Mouse (Mus musculus): ENCODE data around the gene Add3. TPM values are rescaled to one million over a fixed set of nuclear protein-coding genes. Genes with fewer than 3 reads are reported as not detected.
A peak's percentile ranks its signal among the peaks of the same experiment; 100 is the strongest.

Add3 gene
- total RNA-seq, 1 experiment from 2014 or later: 61.2 TPM

GRCm38 (mm10) chr19:53162927-53163326 is 22.7 kb downstream of the Add3 start:
- peak; percentile 42; the same call in 1 of the 2 replicates for ATAC-seq (replicated peaks; ENCODE audit: low read depth, poor library complexity, severe bottlenecking)

GRCm38 (mm10) chr19:53164645-53165044 is 24.4 kb downstream of the Add3 start:
- ATAC-seq (replicated peaks; ENCODE audit: low read depth, poor library complexity, severe bottlenecking): no peak

GRCm38 (mm10) chr19:53165305-53166240 is 25.3 kb downstream of the Add3 start:
- no peak for ATAC-seq (replicated peaks; ENCODE audit: low read depth, poor library complexity, severe bottlenecking)

- ATAC-seq (replicated peaks; ENCODE audit: low read depth, poor library complexity, severe bottlenecking): no peak
Observed at GRCm38 (mm10) chr19:53166367-53166766, 26.1 kb downstream of the Add3 start.

- ATAC-seq (replicated peaks; ENCODE audit: low read depth, poor library complexity, severe bottlenecking): no peak
Observed at GRCm38 (mm10) chr19:53168576-53168975, 28.3 kb downstream of the Add3 start.

GRCm38 (mm10) chr19:53170651-53171050 is 30.4 kb downstream of the Add3 start:
- ATAC-seq (replicated peaks; ENCODE audit: low read depth, poor library complexity, severe bottlenecking): peak; percentile 32

GRCm38 (mm10) chr19:53174034-53174433 is 33.8 kb downstream of the Add3 start:
- ATAC-seq (replicated peaks; ENCODE audit: low read depth, poor library complexity, severe bottlenecking): no peak

- ATAC-seq (replicated peaks; ENCODE audit: low read depth, poor library complexity, severe bottlenecking): no peak
Observed at GRCm38 (mm10) chr19:53175550-53175949, 35.3 kb downstream of the Add3 start.

- no peak for ATAC-seq (replicated peaks; ENCODE audit: low read depth, poor library complexity, severe bottlenecking)
Observed at GRCm38 (mm10) chr19:53176518-53176917, 36.3 kb downstream of the Add3 start.

- ATAC-seq (replicated peaks; ENCODE audit: low read depth, poor library complexity, severe bottlenecking): no peak
Observed at GRCm38 (mm10) chr19:53178611-53179528, 38.6 kb downstream of the Add3 start.

GRCm38 (mm10) chr19:53180168-53180803 is 40.0 kb downstream of the Add3 start:
- ATAC-seq (replicated peaks; ENCODE audit: low read depth, poor library complexity, severe bottlenecking): no peak

GRCm38 (mm10) chr19:53181003-53181861 is 41.0 kb downstream of the Add3 start:
- no peak for ATAC-seq (replicated peaks; ENCODE audit: low read depth, poor library complexity, severe bottlenecking)

- ATAC-seq (replicated peaks; ENCODE audit: low read depth, poor library complexity, severe bottlenecking): no peak
Observed at GRCm38 (mm10) chr19:53183620-53184019, 43.4 kb downstream of the Add3 start.

GRCm38 (mm10) chr19:53184216-53184615 is 44.0 kb downstream of the Add3 start:
- no peak for ATAC-seq (replicated peaks; ENCODE audit: low read depth, poor library complexity, severe bottlenecking)

GRCm38 (mm10) chr19:53184911-53185310 is 44.7 kb downstream of the Add3 start:
- ATAC-seq (replicated peaks; ENCODE audit: low read depth, poor library complexity, severe bottlenecking): no peak

- ATAC-seq (replicated peaks; ENCODE audit: low read depth, poor library complexity, severe bottlenecking): peak; percentile 92
Observed at GRCm38 (mm10) chr19:53185486-53186134, 45.4 kb downstream of the Add3 start.

- ATAC-seq (replicated peaks; ENCODE audit: low read depth, poor library complexity, severe bottlenecking): no peak
Observed at GRCm38 (mm10) chr19:53186456-53186855, 46.2 kb downstream of the Add3 start.

- ATAC-seq (replicated peaks; ENCODE audit: low read depth, poor library complexity, severe bottlenecking): no peak
Observed at GRCm38 (mm10) chr19:53187533-53187932, 47.3 kb downstream of the Add3 start.

GRCm38 (mm10) chr19:53188186-53188585 is 47.9 kb downstream of the Add3 start:
- ATAC-seq (replicated peaks; ENCODE audit: low read depth, poor library complexity, severe bottlenecking): no peak
